Mouse (Mus musculus) liver, postnatal 0 days (tissue): ENCODE results near the gene Ppp1r12b.

Source experiments
- CTCF ChIP-seq: sonication (generic); IDR thresholded peaks from 2 replicates; pipeline ENCODE4 v1.5.1; 2016; ENCODE audit warnings: antibody characterized with exemption, low read depth
- EP300 ChIP-seq: IDR thresholded peaks from 2 replicates; pipeline ENCODE4 v1.6.1; 2016; ENCODE audit warnings: antibody characterized with exemption, low read depth, mild to moderate bottlenecking

DNA sequence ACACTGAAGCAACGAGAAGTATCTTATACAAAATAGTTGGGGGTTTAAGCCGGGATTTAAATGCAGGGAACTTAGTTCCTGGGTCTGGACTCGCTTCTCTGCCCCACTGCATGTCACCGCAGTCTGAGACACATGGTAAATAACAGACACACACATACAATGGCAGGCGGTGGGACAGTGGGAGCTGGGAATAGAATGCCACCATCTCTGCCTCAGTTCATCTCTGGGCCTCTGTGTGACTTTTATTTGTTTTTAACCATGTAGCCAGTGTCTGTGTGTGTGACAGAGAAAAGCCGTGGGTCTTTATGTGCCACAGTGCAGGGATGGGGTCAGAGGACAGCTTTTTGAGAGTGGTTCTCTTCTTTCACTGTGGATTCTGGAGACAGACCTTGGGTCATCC is 130.8 kb downstream of the Ppp1r12b start:
- TF ChIP-seq CTCF: no peak
- no peak for TF ChIP-seq EP300
